Mouse (Mus musculus): Measurements from ENCODE around the gene Bpifa3. TPM values are rescaled to one million over a fixed set of nuclear protein-coding genes. Genes with fewer than 3 reads are reported as not detected.
"Not testable (repeated sequence)": the region's sequence is repeated elsewhere in the genome, so short reads cannot be mapped to it uniquely, and the experiment has no call there.

Bpifa3 gene
- polyA plus RNA-seq, 1 experiment, result not detected

- Histone ChIP-seq H3K4me1 (ENCODE audit: control insufficient read depth, insufficient read depth, insufficient read length, low read length) (no peaks in the 10 kb centered on the region), H3K27me3 (ENCODE audit: control insufficient read depth, insufficient read depth, low read length) (no peaks in the 10 kb centered on the region), H3K4me3 (ENCODE audit: low read depth, low read length) (no peak within 1 kb of the TSS), H3K36me3 (ENCODE audit: control insufficient read depth, insufficient read depth, low read length) (no peaks in the 10 kb centered on the region), H3K27ac (ENCODE audit: insufficient read depth, low read depth, low read length) (no peak within 1 kb of the TSS)
- 73% methylated on average over 8 of the region's 8 CpGs for WGBS
- TF ChIP-seq CTCF (IDR thresholded peaks at IDR 0.05; ENCODE audit: extremely low read depth, insufficient read length, insufficient replicate concordance, low read depth, low read length) (no peak), POLR2A (IDR thresholded peaks at IDR 0.05; ENCODE audit: low read depth, low read length) (no peak)
Observed at GRCm38 (mm10) chr2:154162307-154162706, 32.2 kb downstream of the Bpifa3 start, which contains the start of gene Bpifa5. Gene Bpifa5, plus strand, starts transcription at chr2:154162607.

GRCm38 (mm10) chr2:154163306-154163705, 33.2 kb downstream of the Bpifa3 start:
- WGBS, result 85% methylated on average over 5 of the region's 5 CpGs
- no peak overlapping the region for H3K4me3 ChIP-seq (ENCODE audit: low read depth, low read length)
- H3K27me3 ChIP-seq (ENCODE audit: control insufficient read depth, insufficient read depth, low read length), result no peaks in the 10 kb centered on the region
- H3K27ac ChIP-seq (ENCODE audit: insufficient read depth, low read depth, low read length), result no peak overlapping the region
- no peaks in the 10 kb centered on the region for H3K36me3 ChIP-seq (ENCODE audit: control insufficient read depth, insufficient read depth, low read length)
- TF ChIP-seq POLR2A (IDR thresholded peaks at IDR 0.05; ENCODE audit: low read depth, low read length), result no peak
- no peak for TF ChIP-seq CTCF (IDR thresholded peaks at IDR 0.05; ENCODE audit: extremely low read depth, insufficient read length, insufficient replicate concordance, low read depth, low read length)
- H3K4me1 ChIP-seq (ENCODE audit: control insufficient read depth, insufficient read depth, insufficient read length, low read length), result no peaks in the 10 kb centered on the region

- no peak overlapping the region for H3K27ac ChIP-seq (ENCODE audit: insufficient read depth, low read depth, low read length)
- TF ChIP-seq CTCF (IDR thresholded peaks at IDR 0.05; ENCODE audit: extremely low read depth, insufficient read length, insufficient replicate concordance, low read depth, low read length), result no peak
- no peak for TF ChIP-seq POLR2A (IDR thresholded peaks at IDR 0.05; ENCODE audit: low read depth, low read length)
- no peaks in the 10 kb centered on the region for H3K36me3 ChIP-seq (ENCODE audit: control insufficient read depth, insufficient read depth, low read length)
- 26% methylated on average over 3 of the region's 3 CpGs for WGBS
- H3K4me1 ChIP-seq (ENCODE audit: control insufficient read depth, insufficient read depth, insufficient read length, low read length), result no peaks in the 10 kb centered on the region
- no peak overlapping the region for H3K4me3 ChIP-seq (ENCODE audit: low read depth, low read length)
- no peaks in the 10 kb centered on the region for H3K27me3 ChIP-seq (ENCODE audit: control insufficient read depth, insufficient read depth, low read length)
Observed at GRCm38 (mm10) chr2:154169172-154169571, 39.0 kb downstream of the Bpifa3 start.

DNA sequence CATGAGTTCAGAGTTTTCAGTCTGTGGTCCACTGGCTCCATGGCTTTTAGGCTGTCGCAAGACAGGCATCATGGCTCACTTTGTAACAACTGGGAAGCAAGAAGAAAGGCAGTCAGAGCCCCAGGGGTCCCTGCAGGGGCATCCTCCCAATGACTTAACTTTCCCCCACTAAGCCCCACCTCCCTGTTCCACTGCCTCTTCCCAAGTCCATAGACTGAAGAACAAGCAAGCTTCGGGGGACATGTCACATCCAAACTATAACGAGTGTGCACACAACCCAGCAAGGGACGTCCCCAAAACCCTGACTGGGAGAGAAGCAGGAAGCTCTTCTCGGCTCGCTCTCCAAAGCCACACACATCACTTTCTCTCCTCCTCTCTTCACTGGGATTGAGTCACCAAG, 41.5 kb downstream of the Bpifa3 start:
- WGBS, result 69% methylated on average over 6 of the region's 6 CpGs
- Histone ChIP-seq H3K27ac (ENCODE audit: insufficient read depth, low read depth, low read length) (no peak overlapping the region), H3K27me3 (ENCODE audit: control insufficient read depth, insufficient read depth, low read length) (no peaks in the 10 kb centered on the region), H3K4me1 (ENCODE audit: control insufficient read depth, insufficient read depth, insufficient read length, low read length) (no peaks in the 10 kb centered on the region), H3K36me3 (ENCODE audit: control insufficient read depth, insufficient read depth, low read length) (no peaks in the 10 kb centered on the region), H3K4me3 (ENCODE audit: low read depth, low read length) (no peak overlapping the region)
- TF ChIP-seq CTCF (IDR thresholded peaks at IDR 0.05; ENCODE audit: extremely low read depth, insufficient read length, insufficient replicate concordance, low read depth, low read length), result no peak
- TF ChIP-seq POLR2A (IDR thresholded peaks at IDR 0.05; ENCODE audit: low read depth, low read length), result no peak

DNA sequence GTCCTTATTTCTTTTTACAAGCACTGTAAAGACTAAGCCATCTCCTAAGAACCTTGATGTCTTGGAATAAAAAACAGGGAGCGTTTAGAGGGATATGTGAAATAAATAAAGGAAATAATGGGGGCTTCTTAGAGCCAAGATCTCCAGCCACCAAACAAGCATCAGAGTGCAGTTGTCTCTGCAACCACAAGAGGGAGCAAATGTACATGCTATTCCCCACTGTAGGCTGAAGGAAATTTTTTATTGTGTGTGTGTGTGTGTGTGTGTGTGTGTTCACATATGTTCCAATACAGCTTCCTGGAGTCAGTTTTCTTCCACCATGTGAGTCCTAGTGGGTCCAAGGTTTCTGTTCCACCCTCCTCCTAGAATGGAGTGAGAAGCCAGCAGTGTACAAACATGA, 43.2 kb downstream of the Bpifa3 start:
- WGBS, result 59% methylated on average over 1 of the region's 1 CpGs
- no peaks in the 10 kb centered on the region for H3K4me1 ChIP-seq (ENCODE audit: control insufficient read depth, insufficient read depth, insufficient read length, low read length)
- H3K36me3 ChIP-seq (ENCODE audit: control insufficient read depth, insufficient read depth, low read length), result no peaks in the 10 kb centered on the region
- H3K4me3 ChIP-seq (ENCODE audit: low read depth, low read length), result no peak overlapping the region
- no peaks in the 10 kb centered on the region for H3K27me3 ChIP-seq (ENCODE audit: control insufficient read depth, insufficient read depth, low read length)
- H3K27ac ChIP-seq (ENCODE audit: insufficient read depth, low read depth, low read length), result no peak overlapping the region
- TF ChIP-seq CTCF (IDR thresholded peaks at IDR 0.05; ENCODE audit: extremely low read depth, insufficient read length, insufficient replicate concordance, low read depth, low read length) (no peak), POLR2A (IDR thresholded peaks at IDR 0.05; ENCODE audit: low read depth, low read length) (no peak)

DNA sequence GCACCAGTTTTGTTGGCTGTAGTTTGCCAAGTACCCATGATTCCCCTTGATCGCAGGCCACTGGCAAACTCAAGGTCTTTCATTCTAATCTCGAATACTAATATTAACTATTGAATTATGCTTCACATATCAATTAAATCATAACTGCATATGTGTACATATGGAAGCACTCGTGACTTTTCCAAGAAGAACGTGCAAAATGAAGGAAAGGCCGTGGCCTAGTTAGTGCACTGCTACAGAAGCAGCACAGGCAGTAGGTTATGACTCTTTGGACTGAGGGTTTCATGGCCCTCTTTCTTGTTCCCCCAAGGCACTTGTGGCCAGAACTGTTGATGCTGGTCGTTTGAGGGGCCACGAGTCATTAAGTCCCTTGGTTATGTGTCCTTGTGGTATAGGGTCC, 51.8 kb downstream of the Bpifa3 start:
- H3K4me1 ChIP-seq (ENCODE audit: control insufficient read depth, insufficient read depth, insufficient read length, low read length); H3K27me3 ChIP-seq (ENCODE audit: control insufficient read depth, insufficient read depth, low read length); H3K36me3 ChIP-seq (ENCODE audit: control insufficient read depth, insufficient read depth, low read length); H3K27ac ChIP-seq (ENCODE audit: insufficient read depth, low read depth, low read length); H3K4me3 ChIP-seq (ENCODE audit: low read depth, low read length): not testable (repeated sequence)
- WGBS, result 76% methylated on average over 7 of the region's 7 CpGs

DNA sequence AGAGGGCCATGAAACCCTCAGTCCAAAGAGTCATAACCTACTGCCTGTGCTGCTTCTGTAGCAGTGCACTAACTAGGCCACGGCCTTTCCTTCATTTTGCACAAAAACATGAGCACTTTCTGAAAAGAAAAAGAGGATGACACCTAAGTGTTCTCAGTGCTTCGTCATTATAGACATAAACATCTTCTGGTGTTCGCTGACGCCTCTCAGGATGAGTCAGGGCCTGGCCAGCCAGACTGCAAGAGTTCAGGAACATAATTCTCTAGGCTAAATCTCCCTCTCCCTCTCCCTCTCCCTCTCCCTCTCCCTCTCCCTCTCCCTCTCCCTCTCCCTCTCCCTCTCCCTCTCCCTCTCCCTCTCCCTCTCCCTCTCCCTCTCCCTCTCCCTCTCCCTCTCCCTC, 52.9 kb downstream of the Bpifa3 start:
- 72% methylated on average over 4 of the region's 4 CpGs for WGBS
- not testable (repeated sequence) for H3K27ac ChIP-seq (ENCODE audit: insufficient read depth, low read depth, low read length); H3K36me3 ChIP-seq (ENCODE audit: control insufficient read depth, insufficient read depth, low read length); H3K4me3 ChIP-seq (ENCODE audit: low read depth, low read length); H3K4me1 ChIP-seq (ENCODE audit: control insufficient read depth, insufficient read depth, insufficient read length, low read length); H3K27me3 ChIP-seq (ENCODE audit: control insufficient read depth, insufficient read depth, low read length)

DNA sequence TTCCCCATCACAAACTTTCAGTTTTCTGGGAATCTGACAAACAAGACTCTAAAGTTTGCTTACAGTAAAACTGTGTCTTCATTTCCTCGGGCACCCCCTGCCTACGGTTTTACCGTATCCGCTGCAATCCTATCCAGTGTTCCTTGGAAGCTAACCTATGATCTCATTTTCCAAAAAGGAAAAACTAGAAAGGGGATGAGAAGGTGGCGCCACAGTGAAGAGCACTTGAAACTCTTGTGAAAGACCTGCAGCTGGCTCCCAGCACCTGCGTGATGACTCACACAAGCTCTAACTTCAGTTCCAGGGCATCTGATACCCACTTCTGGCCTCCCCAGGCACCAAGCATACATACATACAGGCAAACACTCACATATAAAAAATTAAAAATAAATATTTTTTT, 55.2 kb downstream of the Bpifa3 start:
- no peak for TF ChIP-seq POLR2A (IDR thresholded peaks at IDR 0.05; ENCODE audit: low read depth, low read length)
- no peaks in the 10 kb centered on the region for H3K4me1 ChIP-seq (ENCODE audit: control insufficient read depth, insufficient read depth, insufficient read length, low read length)
- no peaks in the 10 kb centered on the region for H3K27me3 ChIP-seq (ENCODE audit: control insufficient read depth, insufficient read depth, low read length)
- WGBS, result 77% methylated on average over 6 of the region's 6 CpGs
- no peaks in the 10 kb centered on the region for H3K36me3 ChIP-seq (ENCODE audit: control insufficient read depth, insufficient read depth, low read length)
- no peak overlapping the region for H3K27ac ChIP-seq (ENCODE audit: insufficient read depth, low read depth, low read length)
- no peak overlapping the region for H3K4me3 ChIP-seq (ENCODE audit: low read depth, low read length)

Measured in small intestine, adult 2 months (tissue).